Mouse (Mus musculus): ENCODE results near the gene Vps53.

DNA sequence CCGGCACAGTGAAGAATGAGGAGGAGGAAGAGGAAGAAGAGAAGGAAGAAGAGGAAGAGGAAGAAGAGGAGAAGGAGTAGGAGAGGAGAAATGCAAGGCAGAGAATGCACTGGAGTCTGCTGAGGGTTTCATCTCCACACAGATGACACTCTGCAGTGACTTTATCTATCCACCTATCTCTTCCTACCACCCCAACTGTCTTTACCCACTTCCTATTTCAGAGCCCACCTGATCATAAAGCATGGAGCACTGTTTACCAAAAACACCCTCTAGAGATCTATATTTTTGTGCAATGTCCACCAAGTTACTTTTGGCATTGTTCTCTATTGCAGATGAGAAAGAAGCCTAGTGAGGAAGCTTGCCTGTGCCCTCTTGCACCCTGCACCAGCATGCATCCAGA is 94.5 kb downstream of the Vps53 start:
- TF ChIP-seq POLR2A (IDR thresholded peaks at IDR 0.05; ENCODE audit: low read depth, low read length) (no peak), CTCF (IDR thresholded peaks at IDR 0.05; ENCODE audit: borderline replicate concordance, insufficient read depth, low read length) (no peak)
